Mouse (Mus musculus) liver, postnatal 0 days (tissue): ENCODE data around the gene Katnal1.

Source experiments
- CTCF ChIP-seq: sonication (generic); IDR thresholded peaks from 2 replicates; pipeline ENCODE4 v1.5.1; 2016; ENCODE audit warnings: antibody characterized with exemption, low read depth
- EP300 ChIP-seq: IDR thresholded peaks from 2 replicates; pipeline ENCODE4 v1.6.1; 2016; ENCODE audit warnings: antibody characterized with exemption, low read depth, mild to moderate bottlenecking

DNA sequence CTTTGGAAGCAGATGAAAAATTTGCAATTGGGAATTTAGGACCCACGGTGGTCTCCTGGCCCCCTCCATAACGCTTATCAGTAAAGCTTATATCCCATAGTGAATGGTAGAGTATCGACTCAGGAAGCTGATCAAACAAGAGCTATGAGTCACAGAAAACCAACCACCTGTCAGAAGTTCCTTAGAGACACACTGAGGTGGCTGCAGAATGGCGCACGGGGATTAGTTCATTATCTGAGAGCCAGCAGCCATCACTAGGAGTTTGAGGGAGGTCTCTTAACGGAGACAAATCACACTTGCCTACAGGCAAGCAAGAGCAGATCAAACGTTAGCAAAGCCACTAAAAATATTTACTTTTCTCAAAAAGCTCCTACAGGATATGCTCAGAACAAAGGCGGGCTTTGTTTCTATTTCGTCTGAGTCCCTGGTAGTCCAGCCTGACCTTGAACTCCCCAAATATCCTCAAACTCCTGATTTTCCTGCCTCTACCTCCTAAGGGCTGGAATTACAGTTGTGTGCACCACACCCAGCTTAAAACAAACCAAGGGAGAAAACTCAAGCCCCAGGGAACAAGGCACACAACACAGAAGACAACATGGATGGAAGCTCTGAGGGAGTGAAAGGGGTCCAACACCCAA lies 27.9 kb upstream of the Katnal1 start:
- TF ChIP-seq CTCF (no peak), EP300 (no peak)
